Mouse (Mus musculus): ENCODE results near the gene Hmgb1. TPM values are rescaled to one million over a fixed set of nuclear protein-coding genes. Genes with fewer than 3 reads are reported as not detected.

Hmgb1 gene
- polyA plus RNA-seq, 1 experiment: 231 TPM

DNA sequence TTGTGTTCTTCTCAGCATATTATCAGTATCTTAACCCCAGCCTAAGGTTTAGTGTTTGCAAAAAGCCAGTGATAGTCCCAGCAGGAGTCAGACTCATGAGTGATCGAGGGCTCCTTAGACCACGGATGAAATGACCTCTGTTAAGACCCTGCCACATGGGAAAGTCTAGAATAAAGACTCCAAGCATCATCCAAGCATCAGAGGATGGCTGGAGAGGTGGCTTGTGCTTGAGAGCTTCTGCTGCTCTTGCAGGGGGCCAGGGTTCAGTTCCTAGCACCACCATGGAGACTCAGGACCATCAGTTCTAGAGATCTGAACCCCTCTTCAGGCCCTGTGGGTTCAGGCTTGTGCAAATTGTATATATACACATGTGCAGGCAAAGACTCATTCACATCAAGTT lies 16.2 kb downstream of the Hmgb1 start:
- TF ChIP-seq CTCF (IDR thresholded peaks at IDR 0.05; ENCODE audit: control insufficient read depth, insufficient read depth, low read length) (no peak), POLR2A (IDR thresholded peaks at IDR 0.05; ENCODE audit: borderline replicate concordance, control insufficient read depth, low read depth, low read length) (no peak)
- H3K27ac ChIP-seq (ENCODE audit: control insufficient read depth, insufficient read depth, low read depth, low read length, poor library complexity): no peak overlapping the region
- 83% methylated on average over 2 of the region's 2 CpGs for WGBS
- no peaks in the 10 kb centered on the region; the same call in 1 of the 2 replicates for H3K4me1 ChIP-seq (ENCODE audit: control insufficient read depth, insufficient read depth, low read length)
- no peak overlapping the region for H3K4me3 ChIP-seq (replicated peaks; ENCODE audit: control insufficient read depth, low read depth, low read length)

DNA sequence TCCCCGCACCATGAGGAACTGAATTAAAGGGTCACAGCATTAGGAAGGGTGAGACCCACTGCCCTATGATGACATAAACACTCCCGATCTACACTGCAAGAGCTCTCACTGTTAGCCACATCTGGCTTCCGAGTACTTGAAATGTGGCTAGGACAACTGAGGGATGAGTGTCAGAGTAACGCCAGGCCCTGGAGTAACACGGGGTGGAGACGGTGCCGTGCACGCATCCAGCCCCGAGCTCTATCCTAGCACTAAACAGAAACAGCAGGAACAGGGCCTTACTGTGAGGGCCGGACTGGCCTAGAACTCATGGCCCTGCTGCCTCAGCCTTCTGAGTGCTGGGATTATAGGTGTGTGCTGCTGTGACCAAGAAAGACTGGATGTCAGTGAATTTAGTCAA lies 18.3 kb downstream of the Hmgb1 start:
- no peak for TF ChIP-seq POLR2A (IDR thresholded peaks at IDR 0.05; ENCODE audit: borderline replicate concordance, control insufficient read depth, low read depth, low read length)
- no peak for TF ChIP-seq CTCF (IDR thresholded peaks at IDR 0.05; ENCODE audit: control insufficient read depth, insufficient read depth, low read length)
- 92% methylated on average over 10 of the region's 10 CpGs for WGBS
- H3K27ac ChIP-seq (ENCODE audit: control insufficient read depth, insufficient read depth, low read depth, low read length, poor library complexity): no peak overlapping the region
- H3K4me3 ChIP-seq (replicated peaks; ENCODE audit: control insufficient read depth, low read depth, low read length): no peak overlapping the region
- no peaks in the 10 kb centered on the region; the same call in 1 of the 2 replicates for H3K4me1 ChIP-seq (ENCODE audit: control insufficient read depth, insufficient read depth, low read length)

GRCm38 (mm10) chr5:149164881-149165280 lies 19.4 kb downstream of the Hmgb1 start:
- H3K27ac ChIP-seq (ENCODE audit: control insufficient read depth, insufficient read depth, low read depth, low read length, poor library complexity): no peak overlapping the region
- TF ChIP-seq CTCF (IDR thresholded peaks at IDR 0.05; ENCODE audit: control insufficient read depth, insufficient read depth, low read length): no peak
- no peak for TF ChIP-seq POLR2A (IDR thresholded peaks at IDR 0.05; ENCODE audit: borderline replicate concordance, control insufficient read depth, low read depth, low read length)
- WGBS: 82% methylated on average over 7 of the region's 7 CpGs
- H3K4me3 ChIP-seq (replicated peaks; ENCODE audit: control insufficient read depth, low read depth, low read length): no peak overlapping the region
- no peaks in the 10 kb centered on the region; the same call in 1 of the 2 replicates for H3K4me1 ChIP-seq (ENCODE audit: control insufficient read depth, insufficient read depth, low read length)

DNA sequence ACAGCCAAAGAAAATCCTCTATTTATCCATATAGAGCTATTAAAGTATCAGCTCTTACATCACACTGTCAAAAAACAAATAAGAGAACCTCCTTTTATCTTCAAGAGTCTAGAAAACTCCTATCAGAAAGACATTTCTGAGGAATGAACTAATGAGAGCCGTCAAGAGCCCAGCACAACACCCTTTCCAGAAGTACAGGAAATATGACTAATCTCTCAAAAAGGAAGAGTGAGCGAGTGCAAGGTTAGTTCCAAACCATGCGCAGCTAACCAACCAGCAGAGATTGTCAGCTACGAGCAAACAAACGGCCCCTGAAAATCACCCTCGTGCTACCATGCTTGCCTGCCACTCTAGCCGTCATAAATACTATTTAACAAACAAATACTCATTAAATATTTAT lies 21.4 kb downstream of the Hmgb1 start:
- WGBS: 8% methylated on average over 7 of the region's 7 CpGs

GRCm38 (mm10) chr5:149160469-149160868 lies 23.8 kb downstream of the Hmgb1 start:
- TF ChIP-seq POLR2A (IDR thresholded peaks at IDR 0.05; ENCODE audit: borderline replicate concordance, control insufficient read depth, low read depth, low read length) (no peak), CTCF (IDR thresholded peaks at IDR 0.05; ENCODE audit: control insufficient read depth, insufficient read depth, low read length) (no peak)
- H3K4me1 ChIP-seq (ENCODE audit: control insufficient read depth, insufficient read depth, low read length): no peaks in the 10 kb centered on the region; the same call in 1 of the 2 replicates
- H3K4me3 ChIP-seq (replicated peaks; ENCODE audit: control insufficient read depth, low read depth, low read length): no peak overlapping the region
- 66% methylated on average over 4 of the region's 4 CpGs for WGBS
- H3K27ac ChIP-seq (ENCODE audit: control insufficient read depth, insufficient read depth, low read depth, low read length, poor library complexity): no peak overlapping the region

More for the DNA sequence above, 21.4 kb downstream of the Hmgb1 start:
- no peak overlapping the region for H3K27ac ChIP-seq (ENCODE audit: control insufficient read depth, insufficient read depth, low read depth, low read length, poor library complexity)
- no peak overlapping the region for H3K4me3 ChIP-seq (replicated peaks; ENCODE audit: control insufficient read depth, low read depth, low read length)
- no peak for TF ChIP-seq CTCF (IDR thresholded peaks at IDR 0.05; ENCODE audit: control insufficient read depth, insufficient read depth, low read length)
- no peak for TF ChIP-seq POLR2A (IDR thresholded peaks at IDR 0.05; ENCODE audit: borderline replicate concordance, control insufficient read depth, low read depth, low read length)
- H3K4me1 ChIP-seq (ENCODE audit: control insufficient read depth, insufficient read depth, low read length): no peaks in the 10 kb centered on the region; the same call in 1 of the 2 replicates

- H3K4me1 ChIP-seq (ENCODE audit: control insufficient read depth, insufficient read depth, low read length): no peaks in the 10 kb centered on the region; the same call in 1 of the 2 replicates
- WGBS: 83% methylated on average over 6 of the region's 6 CpGs
- H3K27ac ChIP-seq (ENCODE audit: control insufficient read depth, insufficient read depth, low read depth, low read length, poor library complexity): no peak overlapping the region
- TF ChIP-seq CTCF (IDR thresholded peaks at IDR 0.05; ENCODE audit: control insufficient read depth, insufficient read depth, low read length) (no peak), POLR2A (IDR thresholded peaks at IDR 0.05; ENCODE audit: borderline replicate concordance, control insufficient read depth, low read depth, low read length) (no peak)
- H3K4me3 ChIP-seq (replicated peaks; ENCODE audit: control insufficient read depth, low read depth, low read length): no peak overlapping the region
These were observed 25.3 kb downstream of the Hmgb1 start for GRCm38 (mm10) chr5:149159021-149159420.

DNA sequence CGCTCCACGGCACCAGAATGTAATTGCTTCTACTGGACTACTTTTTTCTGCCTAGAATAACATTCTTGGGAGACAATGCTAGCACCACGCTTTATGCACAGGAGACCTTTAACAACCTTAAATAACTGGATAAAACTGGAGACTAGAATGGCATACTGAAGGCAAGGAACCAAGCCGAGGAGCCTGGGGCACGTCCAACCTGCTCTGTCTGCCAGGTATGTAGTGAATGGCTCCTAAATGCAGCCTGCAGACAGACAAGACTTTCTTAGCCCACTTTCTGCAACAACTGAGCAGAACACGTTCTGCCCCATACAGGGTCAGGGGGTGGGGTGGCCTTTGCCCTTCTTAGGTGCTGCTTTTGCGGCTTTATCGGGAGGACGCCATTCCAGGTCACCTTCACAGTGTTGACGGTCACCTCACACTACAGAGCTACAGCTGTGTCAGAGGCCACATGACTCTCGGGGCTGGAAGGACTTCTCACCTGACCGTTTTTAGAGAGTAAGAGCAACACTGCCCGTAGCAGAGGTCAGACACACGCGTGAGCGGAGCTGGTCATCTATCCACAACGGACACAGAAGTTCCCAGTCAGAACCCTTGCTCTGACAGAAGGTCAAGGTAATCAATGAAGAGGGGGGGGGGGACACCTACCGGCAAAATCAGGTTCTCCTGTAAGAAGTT lies 27.3 kb downstream of the Hmgb1 start:
- no peak for TF ChIP-seq POLR2A (IDR thresholded peaks at IDR 0.05; ENCODE audit: borderline replicate concordance, control insufficient read depth, low read depth, low read length)
- TF ChIP-seq CTCF (IDR thresholded peaks at IDR 0.05; ENCODE audit: control insufficient read depth, insufficient read depth, low read length): no peak
- Histone ChIP-seq H3K27ac (ENCODE audit: control insufficient read depth, insufficient read depth, low read depth, low read length, poor library complexity) (no peak overlapping the region), H3K4me3 (replicated peaks; ENCODE audit: control insufficient read depth, low read depth, low read length) (no peak overlapping the region), H3K4me1 (ENCODE audit: control insufficient read depth, insufficient read depth, low read length) (no peaks in the 10 kb centered on the region)
- 87% methylated on average over 18 of the region's 18 CpGs for WGBS

DNA sequence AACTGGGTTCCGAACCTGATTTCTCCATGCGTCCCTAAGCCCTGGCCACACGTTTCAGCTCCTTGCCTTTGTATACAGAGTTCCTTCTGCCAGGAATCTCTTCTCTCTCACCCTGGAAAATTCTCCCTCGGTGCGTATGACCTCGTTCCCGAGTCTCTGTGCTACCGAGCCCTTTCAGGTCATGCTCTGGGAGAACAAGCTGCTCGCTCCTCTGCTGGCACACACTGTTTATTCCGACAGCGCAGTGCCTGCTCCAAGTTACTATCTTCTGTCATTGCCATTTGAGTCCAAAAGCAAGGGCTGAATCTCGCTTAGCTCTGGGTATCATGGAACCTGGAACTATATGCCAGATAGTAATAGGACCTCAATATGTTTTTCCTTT lies 31.5 kb downstream of the Hmgb1 start:
- TF ChIP-seq CTCF (IDR thresholded peaks at IDR 0.05; ENCODE audit: control insufficient read depth, insufficient read depth, low read length) (no peak), POLR2A (IDR thresholded peaks at IDR 0.05; ENCODE audit: borderline replicate concordance, control insufficient read depth, low read depth, low read length) (no peak)
- H3K4me3 ChIP-seq (replicated peaks; ENCODE audit: control insufficient read depth, low read depth, low read length): no peak overlapping the region
- 90% methylated on average over 12 of the region's 12 CpGs for WGBS
- no peaks in the 10 kb centered on the region for H3K4me1 ChIP-seq (ENCODE audit: control insufficient read depth, insufficient read depth, low read length)
- H3K27ac ChIP-seq (ENCODE audit: control insufficient read depth, insufficient read depth, low read depth, low read length, poor library complexity): no peak overlapping the region

Data from bone marrow, adult 2 months (tissue).